Mouse (Mus musculus): ENCODE data around the gene Oser1. TPM values are rescaled to one million over a fixed set of nuclear protein-coding genes. Genes with fewer than 3 reads are reported as not detected.
"Not testable (repeated sequence)": the region's sequence is repeated elsewhere in the genome, so short reads cannot be mapped to it uniquely, and the experiment has no call there.

The Oser1 gene
- polyA plus RNA-seq, 1 experiment from 2014 or later: 85.8 TPM

DNA sequence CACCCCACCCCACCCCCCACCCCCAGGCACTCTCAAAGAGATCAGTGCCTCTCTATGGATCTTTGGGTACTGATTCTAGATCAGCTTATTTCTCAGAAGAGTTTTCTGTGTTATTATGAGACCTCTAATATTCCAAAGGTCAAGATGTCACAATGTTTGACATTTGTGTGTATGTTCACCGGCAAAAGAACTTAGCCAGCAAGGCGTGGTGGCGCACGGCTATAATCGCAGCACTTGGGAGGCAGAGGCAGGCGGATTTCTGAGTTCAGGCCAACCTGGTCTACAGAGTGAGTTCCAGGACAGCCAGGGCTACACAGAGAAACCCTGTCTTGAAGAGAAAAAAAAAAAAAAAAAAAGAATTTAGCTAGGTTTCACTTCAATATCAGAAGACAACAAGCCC is 7.5 kb downstream of the Oser1 start:
- 78% methylated on average over 6 of the region's 6 CpGs for WGBS
- H3K36me3 ChIP-seq (ENCODE audit: control insufficient read depth, insufficient read depth, low read length): peaks cover 3% of the 10 kb centered on the region; the same call in 1 of the 2 replicates

DNA sequence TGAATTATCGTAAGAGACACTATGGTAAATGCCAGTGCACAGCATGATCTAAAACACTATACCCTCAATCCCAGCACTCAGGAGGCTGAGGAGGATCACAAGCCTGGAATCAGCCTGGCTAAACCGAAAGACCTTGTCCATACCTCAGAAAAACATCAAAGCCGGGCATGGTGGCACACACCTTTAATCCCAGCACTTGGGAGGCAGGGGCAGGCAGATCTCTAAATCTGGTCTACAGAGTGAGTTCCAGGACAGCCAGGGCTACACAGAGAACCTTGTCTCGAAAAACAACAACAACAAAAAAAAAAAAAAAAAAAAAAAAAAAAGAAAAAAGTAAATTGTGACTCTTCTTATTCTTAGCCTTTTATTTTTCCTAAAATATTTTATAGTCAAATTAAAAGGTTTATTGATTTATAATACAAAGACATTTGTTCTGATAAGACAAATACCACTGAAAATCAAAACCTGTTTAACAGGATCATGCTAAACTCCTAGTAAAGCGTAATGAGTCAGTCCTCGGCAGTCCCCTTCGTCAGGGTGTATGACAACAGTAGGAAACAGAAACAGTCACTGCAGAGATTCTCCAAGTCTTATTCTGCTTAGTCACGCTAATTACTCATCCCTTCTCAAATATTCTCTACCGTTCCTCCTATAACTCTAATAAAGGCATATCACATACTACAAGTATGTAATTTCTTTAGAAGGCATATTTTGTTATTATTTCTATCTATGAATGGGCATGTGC is 11.5 kb downstream of the Oser1 start:
- WGBS: 82% methylated on average over 9 of the region's 9 CpGs
- H3K36me3 ChIP-seq (ENCODE audit: control insufficient read depth, insufficient read depth, low read length): peaks cover 11% of the 10 kb centered on the region
- H3K4me3 ChIP-seq (ENCODE audit: low read length): no peak overlapping the region
- ATAC-seq: no peak
- H3K9me3 ChIP-seq (ENCODE audit: control insufficient read depth, low read length): no peaks in the 10 kb centered on the region
- no peak overlapping the region for H3K4me2 ChIP-seq (ENCODE audit: low read depth, low read length)
- no peaks in the 10 kb centered on the region for H3K27me3 ChIP-seq (replicated peaks; ENCODE audit: control insufficient read depth, insufficient read depth, low read length)
- H3K9ac ChIP-seq (ENCODE audit: low read depth, low read length): no peak overlapping the region
- H3K27ac ChIP-seq (ENCODE audit: low read length): no peak overlapping the region
- peaks cover 12% of the 10 kb centered on the region for H3K4me1 ChIP-seq (ENCODE audit: control insufficient read depth, insufficient read depth, low read length)

More for the DNA sequence above, 7.5 kb downstream of the Oser1 start:
- no peak overlapping the region for H3K27ac ChIP-seq (ENCODE audit: low read length)
- no peak for ATAC-seq
- H3K27me3 ChIP-seq (replicated peaks; ENCODE audit: control insufficient read depth, insufficient read depth, low read length): no peaks in the 10 kb centered on the region
- no peaks in the 10 kb centered on the region for H3K9me3 ChIP-seq (ENCODE audit: control insufficient read depth, low read length)
- H3K4me2 ChIP-seq (ENCODE audit: low read depth, low read length): no peak overlapping the region
- no peak overlapping the region for H3K4me3 ChIP-seq (ENCODE audit: low read length)
- no peak overlapping the region for H3K9ac ChIP-seq (ENCODE audit: low read depth, low read length)
- H3K4me1 ChIP-seq (ENCODE audit: control insufficient read depth, insufficient read depth, low read length): peaks cover 26% of the 10 kb centered on the region

DNA sequence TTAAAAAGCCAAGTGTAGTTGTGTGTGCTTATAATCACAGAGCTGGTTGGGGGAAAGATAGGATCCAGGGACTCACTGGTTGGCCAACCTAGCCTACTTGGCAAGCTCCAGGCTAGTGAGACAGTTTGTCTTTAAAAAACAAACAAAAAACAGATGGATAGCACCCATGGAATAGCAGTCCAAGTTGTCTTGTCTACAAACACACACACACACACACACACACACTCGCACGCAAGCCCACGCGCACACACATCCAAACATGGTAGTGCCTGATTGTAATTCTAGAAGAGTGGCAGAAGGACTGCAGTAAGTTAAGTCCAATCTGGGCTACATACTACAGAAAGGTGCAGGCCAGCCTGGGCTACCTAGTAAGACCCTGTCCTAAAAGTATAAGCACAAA is 12.1 kb downstream of the Oser1 start:
- no peak overlapping the region for H3K27ac ChIP-seq (ENCODE audit: low read length)
- H3K27me3 ChIP-seq (replicated peaks; ENCODE audit: control insufficient read depth, insufficient read depth, low read length): no peaks in the 10 kb centered on the region
- 97% methylated on average over 4 of the region's 4 CpGs for WGBS
- H3K4me2 ChIP-seq (ENCODE audit: low read depth, low read length): no peak overlapping the region
- peaks cover 11% of the 10 kb centered on the region for H3K36me3 ChIP-seq (ENCODE audit: control insufficient read depth, insufficient read depth, low read length)
- no peaks in the 10 kb centered on the region for H3K9me3 ChIP-seq (ENCODE audit: control insufficient read depth, low read length)
- ATAC-seq: no peak
- peaks cover 6% of the 10 kb centered on the region for H3K4me1 ChIP-seq (ENCODE audit: control insufficient read depth, insufficient read depth, low read length)
- H3K9ac ChIP-seq (ENCODE audit: low read depth, low read length): no peak overlapping the region
- no peak overlapping the region for H3K4me3 ChIP-seq (ENCODE audit: low read length)

DNA sequence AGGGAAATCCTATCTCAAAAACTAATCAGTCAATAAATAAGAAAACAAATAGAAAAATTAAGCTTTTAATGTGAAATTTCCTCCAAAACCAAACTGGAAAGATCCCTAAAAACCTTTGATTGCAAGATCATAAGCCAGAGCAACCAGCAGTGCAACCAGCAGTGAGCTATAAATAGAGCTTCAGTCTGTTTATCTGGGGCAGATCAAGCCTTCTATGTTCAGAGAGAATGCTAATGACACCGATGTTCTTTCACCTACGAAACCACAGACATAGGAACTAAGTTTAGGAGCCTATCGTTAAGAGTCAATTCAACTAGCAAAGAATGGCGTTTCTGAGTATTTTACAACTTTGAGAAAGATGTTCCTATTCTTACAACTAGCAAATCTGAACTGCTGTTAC is 12.7 kb downstream of the Oser1 start:
- H3K27ac ChIP-seq (ENCODE audit: low read length): no peak overlapping the region
- no peak overlapping the region for H3K4me3 ChIP-seq (ENCODE audit: low read length)
- no peak overlapping the region for H3K4me2 ChIP-seq (ENCODE audit: low read depth, low read length)
- WGBS: 81% methylated on average over 4 of the region's 4 CpGs
- ATAC-seq: no peak
- H3K36me3 ChIP-seq (ENCODE audit: control insufficient read depth, insufficient read depth, low read length): peaks cover 15% of the 10 kb centered on the region
- no peak overlapping the region for H3K9ac ChIP-seq (ENCODE audit: low read depth, low read length)
- H3K27me3 ChIP-seq (replicated peaks; ENCODE audit: control insufficient read depth, insufficient read depth, low read length): no peaks in the 10 kb centered on the region
- H3K4me1 ChIP-seq (ENCODE audit: control insufficient read depth, insufficient read depth, low read length): peaks cover 5% of the 10 kb centered on the region; the same call in 1 of the 2 replicates
- no peaks in the 10 kb centered on the region for H3K9me3 ChIP-seq (ENCODE audit: control insufficient read depth, low read length)

DNA sequence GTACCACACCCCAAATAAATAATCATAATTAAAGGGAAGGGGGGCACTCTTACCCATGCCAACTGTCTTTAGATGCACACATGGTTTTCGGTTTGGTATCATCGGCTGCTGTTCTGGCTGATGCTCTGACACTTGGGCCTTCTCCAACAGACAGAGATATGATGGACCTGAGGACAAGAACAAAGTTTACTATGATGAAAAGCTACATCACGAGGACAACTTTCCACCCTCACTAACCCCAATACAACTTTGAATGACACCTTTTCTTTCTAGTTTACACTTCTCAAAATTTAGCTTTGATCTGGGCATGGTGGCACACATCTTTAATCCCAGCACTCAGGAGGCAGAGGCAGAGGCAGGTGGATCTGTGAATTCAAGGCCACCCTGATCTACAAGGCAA is 13.2 kb downstream of the Oser1 start:
- H3K36me3 ChIP-seq (ENCODE audit: control insufficient read depth, insufficient read depth, low read length): peaks cover 15% of the 10 kb centered on the region
- H3K27me3 ChIP-seq (replicated peaks; ENCODE audit: control insufficient read depth, insufficient read depth, low read length): not testable (repeated sequence)
- 91% methylated on average over 3 of the region's 3 CpGs for WGBS

DNA sequence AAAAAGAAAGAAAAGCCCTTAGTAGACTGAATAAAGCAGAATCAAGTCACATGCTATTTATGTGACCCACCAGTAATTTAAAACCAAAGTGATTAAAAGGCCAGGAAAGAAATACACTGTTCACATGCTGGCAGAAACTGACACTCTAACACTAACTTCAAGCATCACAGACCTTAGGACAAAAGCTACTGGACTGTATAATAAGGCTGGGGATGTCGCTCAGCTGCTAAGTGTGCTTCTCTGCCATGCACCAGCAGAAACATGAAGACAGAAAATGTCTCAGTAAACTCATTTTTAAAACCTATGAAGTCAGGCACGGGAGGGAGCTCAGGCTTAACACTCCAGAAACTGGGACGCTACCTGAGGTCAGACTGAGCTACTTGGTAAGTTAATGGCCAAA is 14.3 kb downstream of the Oser1 start:
- Histone ChIP-seq H3K4me3 (ENCODE audit: low read length) (no peak overlapping the region), H3K36me3 (ENCODE audit: control insufficient read depth, insufficient read depth, low read length) (peaks cover 15% of the 10 kb centered on the region), H3K9me3 (ENCODE audit: control insufficient read depth, low read length) (no peaks in the 10 kb centered on the region), H3K4me2 (ENCODE audit: low read depth, low read length) (no peak overlapping the region), H3K27me3 (replicated peaks; ENCODE audit: control insufficient read depth, insufficient read depth, low read length) (no peaks in the 10 kb centered on the region), H3K4me1 (ENCODE audit: control insufficient read depth, insufficient read depth, low read length) (no peaks in the 10 kb centered on the region), H3K9ac (ENCODE audit: low read depth, low read length) (no peak overlapping the region), H3K27ac (ENCODE audit: low read length) (no peak overlapping the region)
- no peak for ATAC-seq
- WGBS: 92% methylated on average over 3 of the region's 3 CpGs

More for the DNA sequence above, 13.2 kb downstream of the Oser1 start:
- not testable (repeated sequence) for H3K27ac ChIP-seq (ENCODE audit: low read length); H3K4me3 ChIP-seq (ENCODE audit: low read length); H3K4me1 ChIP-seq (ENCODE audit: control insufficient read depth, insufficient read depth, low read length); H3K9ac ChIP-seq (ENCODE audit: low read depth, low read length); ATAC-seq; H3K4me2 ChIP-seq (ENCODE audit: low read depth, low read length); H3K9me3 ChIP-seq (ENCODE audit: control insufficient read depth, low read length)

DNA sequence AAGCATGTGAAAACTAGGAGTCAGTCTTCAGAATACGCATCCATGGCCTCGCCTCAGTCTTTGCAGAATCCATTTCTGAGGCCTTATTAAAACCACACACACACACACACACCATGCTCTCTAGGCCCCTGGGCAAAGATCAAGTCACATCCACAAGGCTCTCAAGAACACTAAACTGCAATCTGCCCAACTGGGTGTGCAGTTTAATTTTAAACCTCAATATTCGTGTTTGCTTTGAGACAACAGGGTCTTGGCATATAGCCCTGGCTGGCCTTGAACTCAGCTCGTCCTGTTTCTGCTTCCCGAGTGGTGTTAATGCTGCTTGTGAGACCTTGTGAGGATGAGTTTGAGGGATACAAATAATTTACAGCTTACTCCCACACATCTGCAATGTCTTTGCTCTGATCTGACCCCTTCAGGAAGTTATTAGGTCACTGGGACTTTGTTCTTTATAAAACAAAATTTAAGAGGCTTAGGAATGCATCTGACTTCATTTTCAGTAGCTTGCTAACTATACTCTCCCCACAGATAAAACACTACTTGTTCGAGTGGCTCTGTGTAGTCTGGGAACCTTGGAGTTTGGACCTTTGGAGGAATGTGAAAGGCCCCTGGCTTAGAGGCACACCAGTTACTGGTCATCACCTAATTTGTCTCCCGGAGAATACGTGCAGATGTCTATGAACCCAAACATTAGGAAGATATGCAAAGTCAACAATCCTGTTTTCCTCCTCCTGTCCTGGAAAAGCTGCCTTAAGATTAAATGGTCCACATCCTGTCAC is 20.3 kb downstream of the Oser1 start:
- H3K27ac ChIP-seq (ENCODE audit: low read length): peak overlapping the region; percentile 59
- H3K4me3 ChIP-seq (ENCODE audit: low read length): no peak overlapping the region
- H3K9ac ChIP-seq (ENCODE audit: low read depth, low read length): no peak overlapping the region
- peak; percentile 88 for ATAC-seq
- WGBS: 55% methylated on average over 8 of the region's 8 CpGs
- peaks cover 3% of the 10 kb centered on the region for H3K4me1 ChIP-seq (ENCODE audit: control insufficient read depth, insufficient read depth, low read length)
- no peak overlapping the region for H3K4me2 ChIP-seq (ENCODE audit: low read depth, low read length)
- no peaks in the 10 kb centered on the region for H3K9me3 ChIP-seq (ENCODE audit: control insufficient read depth, low read length)
- no peaks in the 10 kb centered on the region for H3K27me3 ChIP-seq (replicated peaks; ENCODE audit: control insufficient read depth, insufficient read depth, low read length)
- H3K36me3 ChIP-seq (ENCODE audit: control insufficient read depth, insufficient read depth, low read length): 0 out of 2 replicates have a peak, but pooled peaks cover 7% of the 10 kb centered on the region

DNA sequence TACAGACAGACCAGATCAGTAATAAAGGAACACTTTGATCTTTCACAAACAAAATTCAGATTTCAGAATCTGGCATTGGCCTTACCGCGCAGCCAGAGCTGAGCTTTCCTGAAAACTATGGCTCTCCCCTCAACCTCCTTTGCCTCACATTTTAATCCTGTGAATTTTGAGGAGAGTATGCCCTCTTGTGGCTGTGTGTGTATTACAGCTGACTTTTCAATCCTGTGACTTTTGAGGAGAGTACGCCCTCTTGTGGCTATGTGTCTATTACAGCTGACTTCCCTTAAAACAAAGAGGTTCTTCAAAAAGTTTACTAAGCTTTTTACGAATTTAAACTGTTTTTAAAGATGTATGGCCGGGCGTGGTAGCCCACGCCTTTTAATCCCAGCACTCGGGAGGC is 23.3 kb downstream of the Oser1 start:
- Histone ChIP-seq H3K9me3 (ENCODE audit: control insufficient read depth, low read length) (no peaks in the 10 kb centered on the region), H3K4me2 (ENCODE audit: low read depth, low read length) (no peak overlapping the region), H3K36me3 (ENCODE audit: control insufficient read depth, insufficient read depth, low read length) (no peaks in the 10 kb centered on the region), H3K4me3 (ENCODE audit: low read length) (no peak overlapping the region), H3K27ac (ENCODE audit: low read length) (no peak overlapping the region), H3K27me3 (replicated peaks; ENCODE audit: control insufficient read depth, insufficient read depth, low read length) (no peaks in the 10 kb centered on the region), H3K9ac (ENCODE audit: low read depth, low read length) (no peak overlapping the region), H3K4me1 (ENCODE audit: control insufficient read depth, insufficient read depth, low read length) (peaks cover 3% of the 10 kb centered on the region)
- WGBS: 7% methylated on average over 8 of the region's 8 CpGs
- ATAC-seq: no peak

DNA sequence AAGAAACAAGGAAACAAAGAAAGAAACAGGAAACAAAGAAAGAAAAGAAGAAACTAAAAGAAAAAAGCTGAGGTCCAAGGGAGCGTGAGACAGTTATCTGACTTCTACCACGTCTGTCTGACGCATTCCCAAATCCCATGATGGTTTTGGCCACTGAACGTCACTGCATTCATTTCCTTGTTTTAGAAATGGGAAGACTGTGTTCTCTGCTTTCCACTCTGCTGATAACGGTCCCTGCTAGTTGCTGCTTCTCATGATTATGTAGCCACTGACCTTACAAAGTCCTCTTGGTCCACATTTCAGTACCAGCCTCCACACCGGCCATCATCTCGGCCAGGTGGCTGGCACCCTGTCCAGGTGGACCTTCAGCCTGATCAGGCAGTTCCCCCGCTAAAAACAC is 25.3 kb downstream of the Oser1 start:
- H3K9ac ChIP-seq (ENCODE audit: low read depth, low read length): no peak overlapping the region
- no peaks in the 10 kb centered on the region for H3K9me3 ChIP-seq (ENCODE audit: control insufficient read depth, low read length)
- ATAC-seq: no peak
- no peak overlapping the region for H3K4me3 ChIP-seq (ENCODE audit: low read length)
- H3K27ac ChIP-seq (ENCODE audit: low read length): no peak overlapping the region
- no peak overlapping the region for H3K4me2 ChIP-seq (ENCODE audit: low read depth, low read length)
- 65% methylated on average over 8 of the region's 8 CpGs for WGBS
- H3K36me3 ChIP-seq (ENCODE audit: control insufficient read depth, insufficient read depth, low read length): no peaks in the 10 kb centered on the region
- no peaks in the 10 kb centered on the region for H3K27me3 ChIP-seq (replicated peaks; ENCODE audit: control insufficient read depth, insufficient read depth, low read length)
- peaks cover 3% of the 10 kb centered on the region for H3K4me1 ChIP-seq (ENCODE audit: control insufficient read depth, insufficient read depth, low read length)
